Mouse (Mus musculus): ENCODE data around the gene Ech1. TPM values are rescaled to one million over a fixed set of nuclear protein-coding genes. Genes with fewer than 3 reads are reported as not detected.
A peak's percentile ranks its signal among the peaks of the same experiment; 100 is the strongest.

Ech1 gene
- 10 to 100 TPM; 11.1 to 99.6 (median 28.2) TPM for total RNA-seq (2018; cell fraction: chromatin; rRNA removed)
- total RNA-seq (2018; cell fraction: cytosol; rRNA removed): 100 to 1,000 TPM in 11 of 26 experiments, 10 to 100 TPM in 15; 70.9 to 130 (median 96.5) TPM
- 10 to 100 TPM; 14.0 to 65.4 (median 27.7) TPM for total RNA-seq (2018; cell fraction: nucleus; rRNA removed)
- polyA plus RNA-seq (2018): 92.1 to 101 TPM (median 96.5 TPM) in 3 replicates

GRCm38 (mm10) chr7:28824941-28825685 is at the start of gene Ech1:
Gene Ech1 (plus strand): TSS chr7:28825217.
- Histone ChIP-seq H3K27ac (peak within 1 kb of the TSS; percentile 78), H3K4me3 (ENCODE audit: inconsistent target) (peak within 1 kb of the TSS; percentile 47), H3K36me3 (ENCODE audit: inconsistent target) (peaks cover 30% of the 10 kb centered on the region), H3K79me2 (ENCODE audit: inconsistent target) (peaks cover 10% of the 10 kb centered on the region; the same call in 1 of the 2 replicates)
- 2% methylated on average over 32 of the region's 33 CpGs for WGBS (ENCODE audit: missing documents)

DNA sequence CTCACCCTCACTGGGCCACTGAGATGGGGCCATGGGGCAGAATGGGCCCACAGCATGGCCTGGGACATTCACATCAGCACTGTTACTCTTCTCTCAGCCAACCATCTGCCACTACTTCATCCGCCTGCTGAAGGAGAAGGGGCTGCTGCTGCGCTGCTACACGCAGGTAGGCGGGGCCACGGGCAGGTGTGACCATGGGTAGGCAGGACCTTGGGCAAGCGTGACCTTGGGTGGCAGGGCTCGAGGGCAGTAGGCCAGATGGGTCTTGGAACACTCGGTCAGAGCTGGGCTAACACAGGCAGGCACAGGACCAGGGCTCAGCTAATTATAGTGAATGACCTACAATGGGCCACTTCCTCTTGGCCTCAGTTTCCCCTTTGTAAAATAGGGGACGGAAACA is 46.2 kb upstream of the Ech1 start:
- WGBS (ENCODE audit: missing documents): 84% methylated on average over 7 of the region's 9 CpGs
- peaks cover 22% of the 10 kb centered on the region; the same call in 1 of the 2 replicates for H3K79me2 ChIP-seq (ENCODE audit: inconsistent target)
- peaks cover 58% of the 10 kb centered on the region for H3K36me3 ChIP-seq (ENCODE audit: inconsistent target)
- no peak overlapping the region for H3K27ac ChIP-seq
- no peak overlapping the region for H3K4me3 ChIP-seq (ENCODE audit: inconsistent target)

- Histone ChIP-seq H3K79me2 (ENCODE audit: inconsistent target) (peaks cover 9% of the 10 kb centered on the region; the same call in 1 of the 2 replicates), H3K4me3 (ENCODE audit: inconsistent target) (no peak overlapping the region), H3K27ac (peak overlapping the region; percentile 94), H3K36me3 (ENCODE audit: inconsistent target) (peaks cover 57% of the 10 kb centered on the region)
- 30% methylated on average over 6 of the region's 6 CpGs for WGBS (ENCODE audit: missing documents)
Measured at GRCm38 (mm10) chr7:28780067-28780658, 44.9 kb upstream of the Ech1 start.

GRCm38 (mm10) chr7:28780857-28781256 is 44.2 kb upstream of the Ech1 start:
- Histone ChIP-seq H3K79me2 (ENCODE audit: inconsistent target) (peaks cover 2% of the 10 kb centered on the region; the same call in 1 of the 2 replicates), H3K4me3 (ENCODE audit: inconsistent target) (no peak overlapping the region), H3K36me3 (ENCODE audit: inconsistent target) (peaks cover 56% of the 10 kb centered on the region), H3K27ac (peak overlapping the region; percentile 94)
- WGBS (ENCODE audit: missing documents): 13% methylated on average over 7 of the region's 7 CpGs

DNA sequence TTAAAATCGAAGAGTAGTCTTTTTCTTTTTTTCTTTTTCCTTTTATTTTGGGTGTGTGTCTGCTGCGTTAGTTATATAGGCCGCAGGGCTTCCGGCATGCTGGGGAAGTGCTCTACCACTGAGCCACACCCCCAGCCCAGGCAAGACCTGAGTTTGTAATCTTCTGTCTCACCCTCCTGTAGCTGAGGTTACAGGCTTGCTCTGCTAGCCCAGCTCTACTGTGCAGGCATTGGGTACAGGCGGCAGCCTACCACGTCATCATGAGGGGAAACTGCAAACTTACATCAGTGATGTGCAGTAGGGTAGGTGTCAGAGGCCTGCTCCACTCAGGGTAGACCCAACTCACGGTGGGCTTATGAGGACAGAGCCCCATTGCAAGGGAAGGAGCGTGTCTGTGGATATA is 43.8 kb upstream of the Ech1 start:
- H3K4me3 ChIP-seq (ENCODE audit: inconsistent target): no peak overlapping the region
- H3K27ac ChIP-seq: peak overlapping the region; percentile 94
- H3K79me2 ChIP-seq (ENCODE audit: inconsistent target): no peaks in the 10 kb centered on the region; the same call in 1 of the 2 replicates
- WGBS (ENCODE audit: missing documents): 32% methylated on average over 8 of the region's 8 CpGs
- H3K36me3 ChIP-seq (ENCODE audit: inconsistent target): peaks cover 54% of the 10 kb centered on the region

- Histone ChIP-seq H3K79me2 (ENCODE audit: inconsistent target) (no peaks in the 10 kb centered on the region), H3K4me3 (ENCODE audit: inconsistent target) (no peak overlapping the region), H3K36me3 (ENCODE audit: inconsistent target) (peaks cover 40% of the 10 kb centered on the region), H3K27ac (no peak overlapping the region)
- 100% methylated on average over 3 of the region's 5 CpGs for WGBS (ENCODE audit: missing documents)
Measured at GRCm38 (mm10) chr7:28785161-28785560, 39.9 kb upstream of the Ech1 start.

- no peak overlapping the region for H3K4me3 ChIP-seq (ENCODE audit: inconsistent target)
- no peak overlapping the region for H3K27ac ChIP-seq
- WGBS (ENCODE audit: missing documents): 94% methylated on average over 9 of the region's 9 CpGs
- peaks cover 35% of the 10 kb centered on the region for H3K36me3 ChIP-seq (ENCODE audit: inconsistent target)
- no peaks in the 10 kb centered on the region for H3K79me2 ChIP-seq (ENCODE audit: inconsistent target)
Measured at GRCm38 (mm10) chr7:28787884-28788283, 37.1 kb upstream of the Ech1 start.

DNA sequence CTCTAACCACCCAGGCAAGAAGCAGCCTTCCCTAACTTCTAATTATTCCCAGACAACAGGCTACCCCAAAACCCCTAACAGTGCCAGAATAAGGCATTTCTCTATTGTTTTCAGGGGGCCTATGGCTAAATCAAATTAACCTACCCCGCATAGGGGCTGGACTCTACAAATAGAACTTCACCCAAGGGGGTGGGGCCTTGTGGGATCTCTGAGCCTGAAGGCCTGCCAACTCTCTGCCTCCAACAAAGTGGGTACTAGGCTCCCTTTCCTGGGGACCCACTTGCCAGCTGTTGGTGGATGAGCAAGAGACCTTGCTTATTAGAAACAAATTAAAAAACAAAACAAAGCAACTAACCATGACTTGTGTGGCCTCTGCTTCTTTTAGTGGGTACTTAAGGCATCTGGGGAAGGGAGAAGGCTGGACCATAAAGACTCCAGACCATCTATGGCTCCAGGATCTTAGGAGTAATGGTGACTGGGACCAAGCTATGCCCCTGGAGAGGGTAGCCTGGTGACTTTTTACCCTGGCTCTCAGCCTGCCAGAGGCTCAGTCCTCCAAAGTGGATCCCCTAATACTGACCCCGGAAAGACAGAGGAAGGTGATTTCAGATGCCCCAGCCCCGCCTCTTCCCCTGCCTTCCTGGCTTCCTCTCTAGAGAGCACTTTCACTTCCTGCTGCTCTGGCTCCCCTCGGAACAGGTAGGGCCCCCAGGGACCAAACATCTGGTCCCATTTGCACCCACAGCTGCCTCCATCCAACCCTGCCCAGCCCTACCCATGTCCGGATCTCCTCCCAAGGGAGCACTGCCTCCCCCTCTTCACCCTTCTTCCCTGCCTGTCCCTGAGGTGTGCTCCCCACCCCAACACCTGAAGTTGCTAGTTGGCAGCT is 36.5 kb upstream of the Ech1 start, which contains the start of gene Rinl:
Rinl (plus strand) TSS at position 663 of the 889 bp plus-strand sequence.
- no peak within 1 kb of the TSS for H3K27ac ChIP-seq
- H3K36me3 ChIP-seq (ENCODE audit: inconsistent target): peaks cover 28% of the 10 kb centered on the region
- WGBS (ENCODE audit: missing documents): 20% methylated on average over 5 of the region's 5 CpGs
- no peak within 1 kb of the TSS for H3K4me3 ChIP-seq (ENCODE audit: inconsistent target)
- no peaks in the 10 kb centered on the region for H3K79me2 ChIP-seq (ENCODE audit: inconsistent target)

GRCm38 (mm10) chr7:28789235-28789634 is 35.8 kb upstream of the Ech1 start:
- peaks cover 21% of the 10 kb centered on the region for H3K36me3 ChIP-seq (ENCODE audit: inconsistent target)
- H3K79me2 ChIP-seq (ENCODE audit: inconsistent target): no peaks in the 10 kb centered on the region
- WGBS (ENCODE audit: missing documents): 86% methylated on average over 3 of the region's 3 CpGs
- H3K4me3 ChIP-seq (ENCODE audit: inconsistent target): no peak overlapping the region
- no peak overlapping the region for H3K27ac ChIP-seq

DNA sequence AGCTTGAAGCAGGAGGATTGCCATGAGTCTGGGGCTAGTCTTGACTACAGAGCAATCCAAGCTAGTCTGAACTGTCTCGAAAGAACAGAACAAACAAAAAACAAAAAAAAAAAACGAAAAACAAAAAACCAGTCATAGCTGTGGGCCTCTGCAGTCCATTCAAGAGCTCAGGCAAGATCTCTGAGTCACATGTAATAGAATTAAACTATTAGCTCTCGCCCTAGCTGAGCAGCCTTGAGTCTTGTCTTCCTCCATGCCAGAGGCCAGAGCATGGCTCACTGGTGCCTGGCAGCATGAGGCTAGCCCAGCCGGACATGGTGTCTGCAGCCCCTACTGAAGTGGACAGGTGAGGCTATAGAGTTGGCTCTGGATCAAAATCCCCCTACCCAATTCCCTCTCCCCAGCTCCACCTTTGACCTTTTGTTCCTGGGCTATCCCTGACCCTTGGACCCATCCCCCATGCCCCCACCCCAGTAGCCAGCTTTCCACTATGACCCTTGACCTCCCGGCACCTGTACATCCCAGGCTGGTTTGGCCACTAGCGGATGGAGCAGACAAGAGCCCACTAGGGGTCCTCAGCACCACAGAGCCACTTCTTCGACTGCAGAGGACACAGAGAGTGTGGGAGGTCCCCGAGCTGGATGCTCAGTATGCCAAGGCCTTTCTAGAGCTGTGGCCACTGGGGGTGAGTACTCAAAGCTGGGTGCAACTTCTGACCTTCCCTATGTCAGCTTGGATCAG is 34.8 kb upstream of the Ech1 start:
- H3K79me2 ChIP-seq (ENCODE audit: inconsistent target): no peaks in the 10 kb centered on the region
- H3K36me3 ChIP-seq (ENCODE audit: inconsistent target): peaks cover 13% of the 10 kb centered on the region; the same call in 1 of the 2 replicates
- H3K4me3 ChIP-seq (ENCODE audit: inconsistent target): no peak overlapping the region
- 88% methylated on average over 8 of the region's 8 CpGs for WGBS (ENCODE audit: missing documents)
- no peak overlapping the region for H3K27ac ChIP-seq

- H3K36me3 ChIP-seq (ENCODE audit: inconsistent target): peaks cover 2% of the 10 kb centered on the region; the same call in 1 of the 2 replicates
- no peak overlapping the region for H3K27ac ChIP-seq
- H3K4me3 ChIP-seq (ENCODE audit: inconsistent target): no peak overlapping the region
- H3K79me2 ChIP-seq (ENCODE audit: inconsistent target): no peaks in the 10 kb centered on the region
Measured at GRCm38 (mm10) chr7:28791706-28792105, 33.3 kb upstream of the Ech1 start.

- Histone ChIP-seq H3K27ac (no peak overlapping the region), H3K79me2 (ENCODE audit: inconsistent target) (peaks cover 8% of the 10 kb centered on the region; the same call in 1 of the 2 replicates), H3K36me3 (ENCODE audit: inconsistent target) (no peaks in the 10 kb centered on the region; the same call in 1 of the 2 replicates), H3K4me3 (ENCODE audit: inconsistent target) (no peak overlapping the region)
- 73% methylated on average over 11 of the region's 14 CpGs for WGBS (ENCODE audit: missing documents)
Measured at GRCm38 (mm10) chr7:28792391-28793185, 32.4 kb upstream of the Ech1 start.

GRCm38 (mm10) chr7:28793834-28794233 is 31.2 kb upstream of the Ech1 start:
- Histone ChIP-seq H3K27ac (no peak overlapping the region), H3K36me3 (ENCODE audit: inconsistent target) (peaks cover 11% of the 10 kb centered on the region; the same call in 1 of the 2 replicates), H3K79me2 (ENCODE audit: inconsistent target) (peaks cover 12% of the 10 kb centered on the region; the same call in 1 of the 2 replicates), H3K4me3 (ENCODE audit: inconsistent target) (no peak overlapping the region)
- 38% methylated on average over 2 of the region's 2 CpGs for WGBS (ENCODE audit: missing documents)
